Mouse (Mus musculus): ENCODE measurements around the gene Nab2. TPM values are rescaled to one million over a fixed set of nuclear protein-coding genes. Genes with fewer than 3 reads are reported as not detected.

The Nab2 gene
- polyA plus RNA-seq, 1 experiment = 59.2 TPM

DNA sequence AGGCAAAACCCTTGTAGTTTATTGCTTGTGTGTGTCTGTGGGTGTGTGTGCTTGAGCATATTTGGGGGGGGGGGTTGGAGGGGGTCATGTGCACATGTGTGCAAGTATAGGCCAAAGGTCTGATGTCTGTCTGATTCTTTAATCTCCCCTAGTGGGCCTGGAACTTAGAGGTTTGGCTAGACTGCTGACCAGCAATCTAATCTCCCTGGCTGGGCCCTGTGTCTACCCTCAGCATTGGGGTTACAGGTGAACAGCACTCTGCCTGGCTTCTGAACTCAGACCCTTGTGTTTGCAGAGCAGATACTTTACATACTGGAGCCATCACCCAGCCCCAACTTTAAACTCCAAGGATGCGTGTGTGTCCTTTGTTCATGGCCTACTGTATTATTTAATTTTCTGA lies 10.8 kb upstream of the Nab2 start:
- Histone ChIP-seq H3K27ac (ENCODE audit: insufficient read depth, low read length) (no peak overlapping the region), H3K4me1 (ENCODE audit: control insufficient read depth, insufficient read depth, low read length) (no peaks in the 10 kb centered on the region), H3K4me3 (replicated peaks; ENCODE audit: insufficient read depth, low read depth, low read length) (no peak overlapping the region), H3K27me3 (ENCODE audit: control insufficient read depth, insufficient read depth, low read length) (no peaks in the 10 kb centered on the region)
- WGBS = 94% methylated on average over 1 of the region's 1 CpGs
- DNase-seq = no peak
- TF ChIP-seq POLR2A (IDR thresholded peaks at IDR 0.05; ENCODE audit: borderline replicate concordance, insufficient read depth, low read length) (no peak), CTCF (IDR thresholded peaks at IDR 0.05; ENCODE audit: borderline replicate concordance, insufficient read depth, low read depth, low read length) (no peak)

DNA sequence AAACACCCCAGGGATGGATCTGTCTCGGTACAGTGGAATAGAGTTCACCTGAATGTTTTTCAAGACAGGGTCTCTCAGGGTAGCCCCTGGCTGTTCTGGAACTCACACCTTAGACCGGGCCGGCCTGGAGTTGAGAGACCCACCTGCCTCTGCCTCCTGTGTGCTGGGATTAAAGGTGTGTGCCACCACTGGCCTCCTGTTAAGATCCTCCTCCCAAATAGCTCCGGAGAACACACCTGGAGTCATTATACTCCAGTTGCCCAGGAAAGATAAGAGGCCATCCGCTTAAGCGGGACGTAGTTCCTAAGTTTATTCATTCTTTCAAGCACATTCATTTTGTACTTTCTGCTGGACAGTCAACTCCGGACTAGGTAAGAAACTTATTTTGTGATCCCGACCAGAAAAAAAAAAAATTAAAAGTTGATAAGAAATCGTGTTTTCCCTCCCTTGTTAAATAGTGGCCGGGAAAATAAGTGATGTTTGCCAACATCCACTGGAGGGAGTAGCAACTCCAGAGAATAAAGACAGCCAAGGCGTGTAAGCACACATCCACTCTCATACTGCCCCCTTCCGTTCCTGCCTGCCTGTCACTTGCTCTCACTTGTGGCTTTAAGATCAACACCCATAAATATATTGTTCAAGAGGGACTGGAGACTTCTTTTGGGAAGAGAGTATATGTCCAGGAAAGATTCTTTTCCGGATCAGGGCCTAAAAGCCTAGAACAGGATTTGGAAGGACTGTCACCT lies 9.4 kb upstream of the Nab2 start:
- 6% methylated on average over 14 of the region's 14 CpGs for WGBS
- DNase-seq = peak in 1 of 2 experiments; percentile 70
- peak; percentile 80 for TF ChIP-seq CTCF (IDR thresholded peaks at IDR 0.05; ENCODE audit: borderline replicate concordance, insufficient read depth, low read depth, low read length)
- no peak for TF ChIP-seq POLR2A (IDR thresholded peaks at IDR 0.05; ENCODE audit: borderline replicate concordance, insufficient read depth, low read length)
- Histone ChIP-seq H3K4me3 (replicated peaks; ENCODE audit: insufficient read depth, low read depth, low read length) (peak overlapping the region; percentile 54), H3K4me1 (ENCODE audit: control insufficient read depth, insufficient read depth, low read length) (no peaks in the 10 kb centered on the region), H3K27me3 (ENCODE audit: control insufficient read depth, insufficient read depth, low read length) (no peaks in the 10 kb centered on the region), H3K27ac (ENCODE audit: insufficient read depth, low read length) (no peak overlapping the region)

DNA sequence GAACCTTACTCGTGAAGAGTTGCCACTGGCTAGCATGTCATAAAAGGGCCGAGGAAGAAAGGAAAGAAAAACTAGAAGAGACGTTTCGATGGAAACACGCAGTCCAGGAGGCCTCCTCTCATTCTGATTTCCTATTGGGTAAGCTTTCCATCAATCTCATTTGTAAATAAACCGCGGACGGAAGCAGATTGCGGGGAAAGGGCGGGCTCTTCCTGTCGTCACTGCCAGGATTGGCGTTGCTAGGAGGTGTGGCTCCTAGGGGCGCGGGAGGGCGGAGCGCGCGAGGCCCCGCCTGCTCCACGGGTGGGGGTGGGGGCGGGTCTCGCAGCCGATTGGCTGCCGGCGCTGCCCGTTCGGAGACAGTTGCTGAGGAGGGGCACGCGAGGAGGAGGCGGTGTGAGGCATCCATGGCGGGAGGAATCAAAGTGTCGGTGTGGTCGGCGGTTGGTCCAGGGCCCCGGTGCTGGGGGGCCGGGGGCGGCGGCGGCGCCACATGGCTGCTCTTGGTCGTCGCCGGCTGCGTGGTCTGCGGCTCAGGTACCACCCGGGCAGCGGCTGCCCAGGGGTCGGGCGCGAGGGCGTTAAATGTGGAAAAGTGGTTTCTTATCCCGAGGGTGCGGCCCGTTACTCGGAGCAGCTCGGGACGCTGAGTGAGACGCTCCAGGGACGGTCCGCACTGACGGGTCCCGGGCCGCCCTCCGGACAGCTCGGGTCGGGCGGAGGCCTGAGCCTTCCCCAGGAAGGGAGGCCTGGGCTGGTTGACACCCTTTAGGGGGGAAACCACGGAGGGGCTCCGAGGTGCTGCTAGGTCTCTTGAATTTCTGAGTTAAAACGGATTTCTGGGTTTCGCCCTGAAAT lies 8.6 kb upstream of the Nab2 start:
- 1% methylated on average over 71 of the region's 71 CpGs for WGBS
- Histone ChIP-seq H3K27me3 (ENCODE audit: control insufficient read depth, insufficient read depth, low read length) (no peaks in the 10 kb centered on the region), H3K27ac (ENCODE audit: insufficient read depth, low read length) (no peak overlapping the region), H3K4me1 (ENCODE audit: control insufficient read depth, insufficient read depth, low read length) (no peaks in the 10 kb centered on the region), H3K4me3 (replicated peaks; ENCODE audit: insufficient read depth, low read depth, low read length) (peak overlapping the region; percentile 54)
- TF ChIP-seq CTCF (IDR thresholded peaks at IDR 0.05; ENCODE audit: borderline replicate concordance, insufficient read depth, low read depth, low read length) = no peak
- peak; percentile 30; the same call in 1 of the 2 replicates for TF ChIP-seq POLR2A (IDR thresholded peaks at IDR 0.05; ENCODE audit: borderline replicate concordance, insufficient read depth, low read length)
- DNase-seq = peak; percentile 92 to 97

DNA sequence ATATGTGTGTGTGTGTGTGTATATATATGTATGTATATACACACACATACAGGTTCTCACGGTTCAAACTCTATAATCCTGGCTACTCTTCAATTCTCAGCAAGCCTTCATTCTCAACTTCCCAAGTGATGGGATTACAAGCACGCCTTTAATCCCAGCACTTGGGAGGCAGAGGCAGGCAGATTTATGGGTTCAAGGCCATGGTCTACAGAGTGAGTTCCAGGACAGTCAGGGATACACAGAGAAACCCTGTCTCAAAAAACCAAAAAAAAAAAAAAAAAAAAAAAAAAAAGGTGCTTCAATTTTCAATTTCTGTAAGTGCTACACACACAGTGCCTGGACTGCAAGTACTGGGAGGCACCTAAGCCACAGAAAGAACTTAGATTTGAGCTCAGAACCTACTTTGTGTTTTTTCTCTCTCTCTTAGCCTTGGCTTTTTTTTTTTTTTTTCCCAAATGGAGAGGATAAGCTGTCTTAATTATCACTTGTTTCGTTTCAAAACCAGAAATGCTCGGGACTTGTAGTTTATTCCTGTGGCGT lies 7.6 kb upstream of the Nab2 start:
- WGBS = 40% methylated on average over 5 of the region's 5 CpGs
- Histone ChIP-seq H3K4me3 (replicated peaks; ENCODE audit: insufficient read depth, low read depth, low read length) (peak overlapping the region; percentile 46), H3K27ac (ENCODE audit: insufficient read depth, low read length) (no peak overlapping the region), H3K27me3 (ENCODE audit: control insufficient read depth, insufficient read depth, low read length) (no peaks in the 10 kb centered on the region), H3K4me1 (ENCODE audit: control insufficient read depth, insufficient read depth, low read length) (no peaks in the 10 kb centered on the region)
- TF ChIP-seq CTCF (IDR thresholded peaks at IDR 0.05; ENCODE audit: borderline replicate concordance, insufficient read depth, low read depth, low read length) (no peak), POLR2A (IDR thresholded peaks at IDR 0.05; ENCODE audit: borderline replicate concordance, insufficient read depth, low read length) (no peak)
- no peak for DNase-seq

DNA sequence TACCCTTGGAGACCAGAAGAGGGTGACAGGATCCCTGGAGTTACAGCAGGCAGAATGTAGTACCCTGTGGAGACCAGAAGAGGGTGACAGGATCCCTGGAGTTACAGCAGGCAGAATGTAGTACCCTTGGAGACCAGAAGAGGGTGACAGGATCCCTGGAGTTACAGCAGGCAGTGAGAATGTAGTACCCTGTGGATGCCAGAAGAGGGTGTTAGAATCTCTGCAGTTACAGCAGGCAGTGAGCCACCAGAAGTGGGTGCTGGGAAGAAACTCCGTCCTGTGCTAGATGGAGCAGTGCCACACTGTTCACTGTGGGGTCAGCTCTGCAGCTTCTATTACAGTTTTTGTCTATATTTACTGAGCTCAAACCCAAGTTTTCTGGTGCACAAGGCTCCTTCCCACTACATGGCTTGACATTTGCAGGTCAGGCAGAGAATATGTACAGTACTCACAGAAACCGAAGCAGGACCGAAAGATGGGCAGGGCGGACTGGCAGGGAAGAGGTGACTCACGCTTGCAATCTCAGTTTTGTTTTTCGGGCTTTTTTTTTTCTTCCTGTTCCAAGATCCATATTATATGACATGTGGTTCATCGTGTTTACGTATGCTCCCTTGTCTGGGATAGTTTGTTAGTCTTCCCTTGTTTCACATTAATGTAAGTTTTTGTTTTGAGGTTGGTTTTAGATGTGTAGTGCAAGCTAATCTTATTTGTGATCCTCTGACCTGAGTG lies 6.6 kb upstream of the Nab2 start:
- peak; percentile 88 to 90 for DNase-seq
- WGBS = 66% methylated on average over 8 of the region's 8 CpGs
- TF ChIP-seq POLR2A (IDR thresholded peaks at IDR 0.05; ENCODE audit: borderline replicate concordance, insufficient read depth, low read length) = 0 out of 2 replicates have a peak, but pooled peaks have one; percentile 14
- peak; percentile 97 for TF ChIP-seq CTCF (IDR thresholded peaks at IDR 0.05; ENCODE audit: borderline replicate concordance, insufficient read depth, low read depth, low read length)
- H3K4me3 ChIP-seq (replicated peaks; ENCODE audit: insufficient read depth, low read depth, low read length) = peak overlapping the region; percentile 32
- H3K27ac ChIP-seq (ENCODE audit: insufficient read depth, low read length) = no peak overlapping the region
- no peaks in the 10 kb centered on the region for H3K4me1 ChIP-seq (ENCODE audit: control insufficient read depth, insufficient read depth, low read length)
- H3K27me3 ChIP-seq (ENCODE audit: control insufficient read depth, insufficient read depth, low read length) = no peaks in the 10 kb centered on the region

DNA sequence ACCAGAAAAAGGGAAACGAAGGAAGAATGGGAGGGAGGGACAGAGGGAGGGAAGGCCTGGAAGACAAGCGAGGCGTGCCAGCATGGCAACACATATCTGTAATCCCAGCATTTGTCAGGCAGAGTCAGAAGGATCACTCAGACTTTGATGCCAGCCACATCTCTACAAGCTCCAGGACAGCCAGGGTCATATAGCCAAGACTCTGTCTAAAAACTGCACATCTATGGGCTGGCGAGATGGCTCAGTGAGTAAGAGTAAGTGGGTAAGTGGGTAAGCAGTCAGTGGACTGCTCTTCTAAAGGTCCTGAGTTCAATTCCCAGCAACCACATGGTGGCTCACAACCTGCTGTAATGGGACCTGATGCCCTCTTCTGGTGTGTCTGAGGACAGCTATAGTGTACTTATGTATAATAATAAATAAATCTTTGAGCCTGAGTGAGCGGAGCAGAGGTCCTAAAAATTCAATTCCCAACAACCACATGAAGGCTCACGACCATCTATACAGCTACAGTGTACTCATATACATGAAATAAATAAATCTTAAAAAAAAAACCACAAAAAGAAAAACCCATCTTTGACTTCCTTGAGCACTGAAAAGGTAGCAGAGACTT lies 5.8 kb upstream of the Nab2 start:
- no peak for TF ChIP-seq CTCF (IDR thresholded peaks at IDR 0.05; ENCODE audit: borderline replicate concordance, insufficient read depth, low read depth, low read length)
- no peak for TF ChIP-seq POLR2A (IDR thresholded peaks at IDR 0.05; ENCODE audit: borderline replicate concordance, insufficient read depth, low read length)
- Histone ChIP-seq H3K27ac (ENCODE audit: insufficient read depth, low read length) (no peak overlapping the region), H3K4me1 (ENCODE audit: control insufficient read depth, insufficient read depth, low read length) (peaks cover 1% of the 10 kb centered on the region; the same call in 1 of the 2 replicates), H3K27me3 (ENCODE audit: control insufficient read depth, insufficient read depth, low read length) (no peaks in the 10 kb centered on the region), H3K4me3 (replicated peaks; ENCODE audit: insufficient read depth, low read depth, low read length) (no peak overlapping the region)
- WGBS = 90% methylated on average over 6 of the region's 6 CpGs
- no peak for DNase-seq

DNA sequence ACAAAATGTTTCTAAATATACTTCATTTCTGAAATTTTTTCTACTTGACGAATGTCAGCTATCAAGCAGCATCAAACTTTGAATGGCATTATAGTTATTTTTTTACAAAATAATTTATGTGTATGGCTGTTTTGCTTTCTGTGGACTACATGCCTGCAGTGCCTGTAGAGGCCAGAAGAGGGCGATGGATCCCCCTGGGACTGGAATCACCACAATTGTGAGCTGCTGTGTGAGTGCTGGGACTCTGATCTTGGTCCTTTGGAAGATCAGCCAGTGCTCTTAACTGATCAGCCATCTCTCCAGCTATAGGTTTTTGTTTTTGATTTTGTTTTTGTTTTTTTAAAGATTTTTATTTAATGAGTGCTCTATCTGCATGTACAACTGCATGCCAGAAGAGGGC lies 2.9 kb upstream of the Nab2 start:
- no peak overlapping the region for H3K4me3 ChIP-seq (replicated peaks; ENCODE audit: insufficient read depth, low read depth, low read length)
- peaks cover 6% of the 10 kb centered on the region; the same call in 1 of the 2 replicates for H3K4me1 ChIP-seq (ENCODE audit: control insufficient read depth, insufficient read depth, low read length)
- no peak for TF ChIP-seq POLR2A (IDR thresholded peaks at IDR 0.05; ENCODE audit: borderline replicate concordance, insufficient read depth, low read length)
- peak; percentile 46; the same call in 1 of the 2 replicates for TF ChIP-seq CTCF (IDR thresholded peaks at IDR 0.05; ENCODE audit: borderline replicate concordance, insufficient read depth, low read depth, low read length)
- no peaks in the 10 kb centered on the region for H3K27me3 ChIP-seq (ENCODE audit: control insufficient read depth, insufficient read depth, low read length)
- no peak for DNase-seq
- H3K27ac ChIP-seq (ENCODE audit: insufficient read depth, low read length) = no peak overlapping the region
- WGBS = 43% methylated on average over 2 of the region's 2 CpGs
